Mouse (Mus musculus) common myeloid progenitor, adult 5-6 weeks (primary cell): ENCODE results near the gene Mpzl3. TPM values are rescaled to one million over a fixed set of nuclear protein-coding genes. Genes with fewer than 3 reads are reported as not detected.
A peak's percentile ranks its signal among the peaks of the same experiment; 100 is the strongest.

Source experiments
- ATAC-seq: replicated peaks from 2 replicates; pipeline ENCODE4 v1.8.0; 2016; ENCODE audit warnings: low read depth, mild to moderate bottlenecking, moderate TSS enrichment, inconsistent platforms; ENCODE audit not compliant: poor library complexity, severe bottlenecking
- total RNA-seq: library from RNA; stranded (forward); fragments of 200-1000, 187-1606 nt; gene quantifications from 2 replicates; pipeline ENCODE4 v1.2.3, GENCODE M21; 2017

Gene Mpzl3
- total RNA-seq, 1 experiment from 2014 or later: 0.27 TPM

GRCm38 (mm10) chr9:45095149-45095937 lies 40.4 kb downstream of the Mpzl3 start:
- ATAC-seq: peak; percentile 34; the same call in 1 of the 2 replicates

GRCm38 (mm10) chr9:45097877-45098276 lies 42.9 kb downstream of the Mpzl3 start:
- ATAC-seq: no peak

GRCm38 (mm10) chr9:45098426-45098825 lies 43.4 kb downstream of the Mpzl3 start:
- peak; percentile 81 for ATAC-seq

DNA sequence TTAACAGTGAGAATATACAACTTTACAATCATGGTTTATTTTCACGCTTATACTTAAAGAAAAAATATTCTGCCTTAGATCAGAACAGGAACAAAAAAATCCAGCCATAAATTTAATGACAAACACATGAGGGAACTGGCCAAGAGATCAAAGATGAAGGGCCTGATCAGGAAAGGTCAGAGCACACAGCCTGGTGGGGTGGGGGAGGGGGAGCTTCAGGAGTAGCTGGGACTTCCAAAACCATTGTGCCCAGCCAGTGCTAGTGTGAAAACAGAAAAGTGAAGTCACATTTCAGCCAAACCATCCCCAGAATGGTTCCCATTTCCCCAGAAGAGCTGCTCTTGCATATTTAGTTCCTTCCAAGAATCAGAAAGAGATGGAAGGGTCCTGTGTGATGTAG lies 47.5 kb downstream of the Mpzl3 start:
- no peak for ATAC-seq

GRCm38 (mm10) chr9:45103211-45103979 lies 48.4 kb downstream of the Mpzl3 start:
- ATAC-seq: no peak

DNA sequence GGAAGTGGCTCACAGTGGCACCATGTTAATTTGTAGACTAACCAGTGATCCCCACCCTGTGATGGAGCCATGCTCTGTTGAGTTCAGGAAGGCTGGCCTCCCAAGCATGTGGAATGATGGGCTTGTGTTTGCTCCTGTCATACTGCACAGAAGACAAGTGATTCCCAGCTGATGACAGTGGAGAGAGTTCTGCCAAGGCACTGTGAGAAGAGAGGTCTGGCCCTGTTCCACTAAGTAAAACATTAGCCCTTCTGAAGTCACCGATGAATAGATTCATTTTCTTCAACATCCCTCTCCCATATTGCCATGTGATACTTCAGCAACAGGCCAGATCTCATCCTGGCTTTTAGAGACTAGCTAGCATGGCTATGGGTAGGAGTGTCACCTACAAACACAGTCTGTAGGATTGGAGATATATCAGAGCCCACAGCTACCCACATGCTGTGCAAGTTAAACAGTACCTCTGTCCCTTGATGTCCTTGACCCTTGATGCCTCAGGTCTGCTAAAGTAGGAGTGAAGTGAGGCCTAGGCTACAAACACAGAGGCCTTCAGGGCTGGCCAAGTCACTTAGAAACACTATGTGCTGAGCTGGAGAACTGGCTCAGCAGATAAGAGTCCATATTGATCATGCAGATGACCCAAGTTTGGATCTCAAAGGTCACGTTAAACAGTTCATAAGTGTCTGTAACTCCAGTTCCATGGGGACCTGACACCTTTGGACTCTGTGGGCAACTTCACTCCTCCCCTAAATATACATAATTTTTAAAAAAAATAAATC lies 50.8 kb downstream of the Mpzl3 start:
- no peak for ATAC-seq

DNA sequence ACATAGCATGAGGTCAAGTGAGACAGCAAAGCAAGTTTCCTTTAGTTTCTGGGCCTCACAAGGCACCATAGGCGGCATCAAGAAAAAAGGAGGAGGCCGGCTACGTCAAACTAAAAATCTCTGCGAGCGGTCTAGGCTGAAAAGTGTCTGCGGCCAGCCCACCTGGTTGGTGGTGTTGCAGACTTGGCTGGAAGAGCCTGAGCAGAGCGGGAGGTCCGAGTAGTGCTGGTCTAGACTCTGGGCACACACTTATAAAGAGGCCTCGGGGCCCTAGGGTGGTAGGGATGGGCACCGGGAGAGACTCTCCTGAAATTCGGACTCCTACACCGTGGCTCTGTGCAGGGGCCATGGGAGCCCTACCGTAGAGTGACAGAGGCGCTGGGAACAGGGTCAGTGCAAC lies 60.7 kb downstream of the Mpzl3 start:
- ATAC-seq: no peak

GRCm38 (mm10) chr9:45116819-45117218 lies 61.8 kb downstream of the Mpzl3 start:
- peak; percentile 55 for ATAC-seq

DNA sequence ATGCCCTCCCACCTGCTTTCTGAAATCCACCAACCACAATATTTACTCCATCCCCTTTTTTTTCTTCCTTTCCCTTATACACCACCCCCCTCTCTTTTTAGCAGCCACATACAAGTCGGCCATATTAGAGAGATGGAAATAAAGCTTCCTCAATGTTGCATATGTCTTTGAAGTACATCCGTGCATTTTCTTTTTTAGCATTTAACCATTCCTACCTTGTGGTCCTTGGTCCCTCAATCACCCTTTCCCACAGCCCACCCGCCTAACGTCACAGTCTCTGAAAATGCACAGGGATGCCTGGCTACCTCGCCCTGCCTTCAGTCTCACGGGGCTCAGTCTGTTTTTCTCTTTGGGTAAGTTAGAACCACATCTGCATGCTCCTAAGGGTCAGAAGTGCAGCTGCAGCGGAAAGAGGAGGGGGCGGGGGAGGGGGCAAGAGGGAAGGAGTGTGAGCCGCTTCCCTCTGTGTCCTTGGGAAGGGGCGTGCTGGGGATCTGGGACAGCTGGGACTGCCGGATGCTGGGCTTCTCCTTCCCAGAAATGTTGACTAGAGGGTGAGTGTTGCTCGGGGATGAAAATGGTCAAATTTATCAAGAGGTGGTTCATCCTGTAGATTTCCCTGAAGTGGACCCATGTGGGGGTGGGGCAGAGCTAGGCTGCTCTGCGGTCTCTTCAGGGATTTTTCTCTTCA lies 62.9 kb downstream of the Mpzl3 start, which contains the start of gene Scn2b:
TSS of gene Scn2b (plus strand) at position 42 of the 691 bp plus-strand sequence.
- no peak for ATAC-seq

- ATAC-seq: no peak
Measured at GRCm38 (mm10) chr9:45118552-45118951, 63.6 kb downstream of the Mpzl3 start.

DNA sequence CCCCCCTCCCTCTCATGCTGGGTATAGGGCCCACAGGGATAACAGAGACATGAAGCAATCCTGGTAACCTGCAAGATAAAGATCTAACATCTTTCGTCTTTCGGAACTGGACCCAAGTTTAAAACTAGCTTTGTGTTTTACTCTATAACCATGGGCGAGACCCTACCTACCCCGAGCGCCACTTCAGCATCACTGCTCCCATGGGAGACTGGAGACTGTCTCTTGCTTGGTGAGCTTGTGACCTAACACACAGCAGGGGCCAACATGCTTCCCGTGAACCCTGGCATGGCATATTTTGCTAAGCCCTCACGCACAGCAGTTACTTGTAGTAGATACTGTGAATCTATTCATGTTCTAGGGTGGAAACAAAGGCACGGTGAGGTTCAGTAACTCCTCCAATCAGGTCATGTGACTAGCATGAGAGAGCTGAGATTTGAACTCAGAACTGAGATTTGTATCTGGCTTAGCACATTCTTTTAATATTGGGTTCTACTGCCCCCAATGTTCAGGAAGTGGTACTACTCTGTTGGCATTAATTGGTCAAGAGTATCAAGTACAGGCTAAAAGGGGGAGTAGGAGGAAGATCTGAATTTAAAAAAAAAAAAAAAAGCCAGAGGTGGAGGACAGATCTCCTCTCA lies 64.4 kb downstream of the Mpzl3 start:
- no peak for ATAC-seq

- ATAC-seq: no peak
Measured at GRCm38 (mm10) chr9:45119954-45120530, 65.1 kb downstream of the Mpzl3 start.

- no peak for ATAC-seq
Measured at GRCm38 (mm10) chr9:45120567-45120966, 65.6 kb downstream of the Mpzl3 start.

GRCm38 (mm10) chr9:45121001-45121400 lies 66.0 kb downstream of the Mpzl3 start:
- ATAC-seq: no peak

DNA sequence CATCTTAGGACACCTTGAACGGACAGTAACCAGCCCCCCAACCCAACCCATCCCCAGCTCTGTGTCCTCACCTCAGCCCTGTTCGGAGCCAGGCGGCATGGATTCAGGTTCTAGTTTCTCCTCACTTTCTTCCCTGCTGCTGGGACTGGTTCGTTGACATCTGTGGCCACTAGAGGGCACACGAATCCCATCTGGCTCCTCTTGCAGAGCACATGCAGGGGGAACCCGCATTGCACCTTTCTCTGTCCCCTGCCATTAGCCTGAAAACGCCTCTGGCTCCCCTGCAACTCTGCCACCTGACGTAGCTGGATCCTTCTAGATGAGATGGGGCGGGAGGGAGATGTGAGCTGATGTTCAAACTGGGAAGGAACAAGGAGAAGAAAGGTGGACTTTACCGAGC lies 66.8 kb downstream of the Mpzl3 start:
- ATAC-seq: peak; percentile 71

DNA sequence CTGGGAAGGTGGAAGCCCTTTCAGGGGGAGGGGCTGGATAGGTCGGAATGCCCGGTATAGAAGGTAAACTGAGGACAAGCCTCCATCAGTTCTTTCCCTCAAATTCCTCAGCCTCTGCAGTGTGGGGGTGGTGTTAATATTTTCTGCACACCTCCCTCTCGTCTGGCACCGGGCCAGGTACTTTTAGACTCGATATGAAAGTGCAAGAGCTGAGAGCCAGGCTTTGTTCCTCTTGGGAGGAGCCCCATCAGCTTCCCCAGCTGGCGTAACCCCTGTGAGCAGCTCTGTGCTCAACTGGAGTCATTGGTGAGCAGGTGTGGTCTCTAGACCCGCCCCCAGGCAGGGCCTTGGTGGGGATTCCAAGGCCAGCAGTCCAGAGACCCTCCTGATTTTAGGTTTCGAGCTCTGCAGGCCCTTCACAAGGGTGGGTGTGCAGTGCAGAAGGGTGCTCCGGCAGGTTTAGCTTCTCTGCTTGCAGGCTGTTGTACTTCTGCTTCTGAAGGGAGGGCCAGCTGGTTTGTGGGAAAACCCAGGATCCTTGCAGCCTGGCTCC lies 67.3 kb downstream of the Mpzl3 start:
- ATAC-seq: 0 out of 2 replicates have a peak, but pooled peaks have one; percentile 22

- ATAC-seq: no peak
Measured at GRCm38 (mm10) chr9:45125211-45125610, 70.2 kb downstream of the Mpzl3 start.

DNA sequence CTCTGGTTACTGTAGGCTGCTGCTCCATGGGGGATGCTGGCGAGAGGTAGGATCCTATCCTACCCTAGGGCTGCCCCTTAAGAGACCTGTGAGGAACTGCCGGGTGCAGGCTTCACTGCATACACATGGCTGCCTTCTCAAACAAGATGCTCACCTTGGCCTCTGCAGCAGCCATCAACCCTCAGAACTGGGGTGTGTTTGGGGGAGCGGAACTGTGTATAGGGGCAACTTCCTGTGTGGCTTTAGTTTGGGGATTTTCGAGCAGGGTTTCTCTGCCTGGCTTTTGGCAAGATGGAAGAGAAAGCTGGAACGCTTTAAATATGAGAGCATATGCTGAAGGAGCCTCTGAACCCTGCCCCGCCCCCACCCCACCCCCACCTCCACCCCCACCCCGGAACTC lies 72.0 kb downstream of the Mpzl3 start:
- ATAC-seq: no peak
